Mouse (Mus musculus): ENCODE data around the gene Arhgap44. TPM values are rescaled to one million over a fixed set of nuclear protein-coding genes. Genes with fewer than 3 reads are reported as not detected.

Gene Arhgap44
- polyA plus RNA-seq, 1 experiment, result 7.8 TPM

DNA sequence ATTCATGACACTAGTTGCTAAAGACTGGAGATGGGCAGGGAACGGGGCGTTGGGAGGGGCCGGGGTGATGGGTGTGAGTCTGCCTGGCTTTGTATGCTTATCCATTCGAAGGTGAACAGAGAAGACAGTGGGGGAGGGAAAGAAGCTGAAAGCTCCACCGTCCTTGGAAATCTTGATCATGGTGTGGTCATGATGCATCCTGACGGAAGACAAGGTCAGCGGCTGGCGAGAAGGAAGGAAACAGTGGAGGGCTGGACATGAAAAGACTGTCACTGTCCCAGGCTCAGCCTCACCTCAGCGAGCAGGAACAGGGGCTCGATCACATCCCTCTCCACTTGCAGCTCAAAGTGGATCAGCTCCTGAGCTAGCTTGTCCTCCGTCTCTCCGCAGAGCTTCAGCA is 103.2 kb downstream of the Arhgap44 start:
- no peaks in the 10 kb centered on the region for H3K27me3 ChIP-seq (ENCODE audit: control insufficient read depth, insufficient read depth, insufficient read length)
- H3K36me3 ChIP-seq (ENCODE audit: control insufficient read depth, insufficient read depth), result no peaks in the 10 kb centered on the region
- H3K4me3 ChIP-seq (ENCODE audit: insufficient read depth, poor library complexity, severe bottlenecking), result no peak overlapping the region
- TF ChIP-seq CTCF (IDR thresholded peaks at IDR 0.05; ENCODE audit: control insufficient read depth, insufficient read depth, insufficient read length), result no peak
- no peak for TF ChIP-seq CEBPB (IDR thresholded peaks at IDR 0.05; ENCODE audit: low read depth)
- TF ChIP-seq MYOD1 (IDR thresholded peaks at IDR 0.05; ENCODE audit: control insufficient read depth, insufficient read length, low read depth), result no peak
- TF ChIP-seq USF1 (IDR thresholded peaks at IDR 0.05; ENCODE audit: low read depth), result no peak
- TF ChIP-seq MYOG (IDR thresholded peaks at IDR 0.05; ENCODE audit: control insufficient read depth, extremely low read depth, insufficient read length), result no peak
- no peak for TF ChIP-seq FOSL1 (IDR thresholded peaks at IDR 0.05; ENCODE audit: insufficient read depth, low read length, poor library complexity, severe bottlenecking)
- no peaks in the 10 kb centered on the region for H3K79me3 ChIP-seq (ENCODE audit: low read depth)
- H3K79me2 ChIP-seq (ENCODE audit: control insufficient read depth, insufficient read depth), result no peaks in the 10 kb centered on the region
- no peak overlapping the region for H3ac ChIP-seq (ENCODE audit: control insufficient read depth, insufficient read length, low read depth)

- Histone ChIP-seq H3K36me3 (ENCODE audit: control insufficient read depth, insufficient read depth) (no peaks in the 10 kb centered on the region), H3K27me3 (ENCODE audit: control insufficient read depth, insufficient read depth, insufficient read length) (no peaks in the 10 kb centered on the region), H3K4me3 (ENCODE audit: insufficient read depth, poor library complexity, severe bottlenecking) (no peak overlapping the region), H3K79me2 (ENCODE audit: control insufficient read depth, insufficient read depth) (no peaks in the 10 kb centered on the region), H3ac (ENCODE audit: control insufficient read depth, insufficient read length, low read depth) (no peak overlapping the region), H3K79me3 (ENCODE audit: low read depth) (no peaks in the 10 kb centered on the region)
- no peak for TF ChIP-seq MYOD1 (IDR thresholded peaks at IDR 0.05; ENCODE audit: control insufficient read depth, insufficient read length, low read depth)
- no peak for TF ChIP-seq CTCF (IDR thresholded peaks at IDR 0.05; ENCODE audit: control insufficient read depth, insufficient read depth, insufficient read length)
- TF ChIP-seq USF1 (IDR thresholded peaks at IDR 0.05; ENCODE audit: low read depth), result no peak
- no peak for TF ChIP-seq MAX (IDR thresholded peaks at IDR 0.05)
- TF ChIP-seq FOSL1 (IDR thresholded peaks at IDR 0.05; ENCODE audit: insufficient read depth, low read length, poor library complexity, severe bottlenecking), result no peak
These were observed 104.4 kb downstream of the Arhgap44 start for GRCm38 (mm10) chr11:65058224-65058908.

GRCm38 (mm10) chr11:65055596-65055995 is 107.2 kb downstream of the Arhgap44 start:
- Histone ChIP-seq H3K36me3 (ENCODE audit: control insufficient read depth, insufficient read depth) (no peaks in the 10 kb centered on the region), H3K27me3 (ENCODE audit: control insufficient read depth, insufficient read depth, insufficient read length) (no peaks in the 10 kb centered on the region), H3K79me3 (ENCODE audit: low read depth) (no peaks in the 10 kb centered on the region), H3K4me3 (ENCODE audit: insufficient read depth, poor library complexity, severe bottlenecking) (no peak overlapping the region), H3ac (ENCODE audit: control insufficient read depth, insufficient read length, low read depth) (no peak overlapping the region), H3K79me2 (ENCODE audit: control insufficient read depth, insufficient read depth) (no peaks in the 10 kb centered on the region)
- TF ChIP-seq MYOD1 (IDR thresholded peaks at IDR 0.05; ENCODE audit: control insufficient read depth, insufficient read length, low read depth) (peak; percentile 98), CTCF (IDR thresholded peaks at IDR 0.05; ENCODE audit: control insufficient read depth, insufficient read depth, insufficient read length) (no peak), FOSL1 (IDR thresholded peaks at IDR 0.05; ENCODE audit: insufficient read depth, low read length, poor library complexity, severe bottlenecking) (no peak)

- Histone ChIP-seq H3K79me2 (ENCODE audit: control insufficient read depth, insufficient read depth) (no peaks in the 10 kb centered on the region), H3ac (ENCODE audit: control insufficient read depth, insufficient read length, low read depth) (no peak overlapping the region), H3K4me3 (ENCODE audit: insufficient read depth, poor library complexity, severe bottlenecking) (no peak overlapping the region), H3K36me3 (ENCODE audit: control insufficient read depth, insufficient read depth) (no peaks in the 10 kb centered on the region), H3K79me3 (ENCODE audit: low read depth) (no peaks in the 10 kb centered on the region), H3K27me3 (ENCODE audit: control insufficient read depth, insufficient read depth, insufficient read length) (no peaks in the 10 kb centered on the region)
- no peak for TF ChIP-seq USF1 (IDR thresholded peaks at IDR 0.05; ENCODE audit: low read depth)
- TF ChIP-seq CTCF (IDR thresholded peaks at IDR 0.05; ENCODE audit: control insufficient read depth, insufficient read depth, insufficient read length), result no peak
These were observed 108.5 kb downstream of the Arhgap44 start for GRCm38 (mm10) chr11:65054216-65054615.

- H3K4me3 ChIP-seq (ENCODE audit: insufficient read depth, poor library complexity, severe bottlenecking), result no peak overlapping the region
- H3K79me3 ChIP-seq (ENCODE audit: low read depth), result no peaks in the 10 kb centered on the region
- TF ChIP-seq MYOD1 (IDR thresholded peaks at IDR 0.05; ENCODE audit: control insufficient read depth, insufficient read length, low read depth), result no peak
- no peak for TF ChIP-seq FOSL1 (IDR thresholded peaks at IDR 0.05; ENCODE audit: insufficient read depth, low read length, poor library complexity, severe bottlenecking)
- no peak for TF ChIP-seq USF1 (IDR thresholded peaks at IDR 0.05; ENCODE audit: low read depth)
- TF ChIP-seq CTCF (IDR thresholded peaks at IDR 0.05; ENCODE audit: control insufficient read depth, insufficient read depth, insufficient read length), result no peak
- TF ChIP-seq MYOG (IDR thresholded peaks at IDR 0.05; ENCODE audit: control insufficient read depth, extremely low read depth, insufficient read length), result no peak
- no peak for TF ChIP-seq MAX (IDR thresholded peaks at IDR 0.05)
- no peak for TF ChIP-seq CEBPB (IDR thresholded peaks at IDR 0.05; ENCODE audit: low read depth)
- H3ac ChIP-seq (ENCODE audit: control insufficient read depth, insufficient read length, low read depth), result no peak overlapping the region
- H3K27me3 ChIP-seq (ENCODE audit: control insufficient read depth, insufficient read depth, insufficient read length), result no peaks in the 10 kb centered on the region
- no peaks in the 10 kb centered on the region for H3K79me2 ChIP-seq (ENCODE audit: control insufficient read depth, insufficient read depth)
- no peaks in the 10 kb centered on the region for H3K36me3 ChIP-seq (ENCODE audit: control insufficient read depth, insufficient read depth)
These were observed 111.9 kb downstream of the Arhgap44 start for GRCm38 (mm10) chr11:65050819-65051218.

GRCm38 (mm10) chr11:65049090-65049489 is 113.7 kb downstream of the Arhgap44 start:
- Histone ChIP-seq H3K27me3 (ENCODE audit: control insufficient read depth, insufficient read depth, insufficient read length) (no peaks in the 10 kb centered on the region), H3K4me3 (ENCODE audit: insufficient read depth, poor library complexity, severe bottlenecking) (no peak overlapping the region), H3ac (ENCODE audit: control insufficient read depth, insufficient read length, low read depth) (no peak overlapping the region), H3K79me2 (ENCODE audit: control insufficient read depth, insufficient read depth) (no peaks in the 10 kb centered on the region), H3K36me3 (ENCODE audit: control insufficient read depth, insufficient read depth) (no peaks in the 10 kb centered on the region), H3K79me3 (ENCODE audit: low read depth) (no peaks in the 10 kb centered on the region)
- TF ChIP-seq CEBPB (IDR thresholded peaks at IDR 0.05; ENCODE audit: low read depth), result no peak
- no peak for TF ChIP-seq CTCF (IDR thresholded peaks at IDR 0.05; ENCODE audit: control insufficient read depth, insufficient read depth, insufficient read length)
- no peak for TF ChIP-seq MYOG (IDR thresholded peaks at IDR 0.05; ENCODE audit: control insufficient read depth, extremely low read depth, insufficient read length)
- no peak for TF ChIP-seq USF1 (IDR thresholded peaks at IDR 0.05; ENCODE audit: low read depth)
- no peak for TF ChIP-seq MYOD1 (IDR thresholded peaks at IDR 0.05; ENCODE audit: control insufficient read depth, insufficient read length, low read depth)
- no peak for TF ChIP-seq FOSL1 (IDR thresholded peaks at IDR 0.05; ENCODE audit: insufficient read depth, low read length, poor library complexity, severe bottlenecking)
